Mouse (Mus musculus) myocyte (in vitro differentiated cells): ENCODE results near the gene Ubr7. TPM values are rescaled to one million over a fixed set of nuclear protein-coding genes. Genes with fewer than 3 reads are reported as not detected.

Source experiments
- H3K27me3 ChIP-seq: one replicate; pipeline ENCODE4 v1.6.1; 2011; ENCODE audit not compliant: control insufficient read depth, insufficient read depth, insufficient read length
- H3K36me3 ChIP-seq: one replicate; pipeline ENCODE4 v1.6.1; 2011; ENCODE audit not compliant: control insufficient read depth, insufficient read depth
- H3K4me2 ChIP-seq: one replicate; pipeline ENCODE4 v1.6.1; 2011; ENCODE audit warnings: low read depth, control low read depth
- H3K4me3 ChIP-seq: one replicate; pipeline ENCODE4 v1.5.1; 2011; ENCODE audit warnings: mild to moderate bottlenecking, control low read depth, moderate library complexity
- H3K79me2 ChIP-seq: one replicate; pipeline ENCODE4 v1.6.1; 2011; ENCODE audit not compliant: control insufficient read depth, insufficient read depth
- H3ac ChIP-seq: one replicate; pipeline ENCODE4 v1.6.1; 2011; ENCODE audit not compliant: control insufficient read depth, insufficient read length
- CEBPB ChIP-seq: IDR thresholded peaks from 2 replicates; pipeline ENCODE4 v1.6.1; 2011; ENCODE audit warnings: mild to moderate bottlenecking, moderate library complexity; ENCODE audit not compliant: poor library complexity, insufficient read depth, severe bottlenecking
- E2F4 ChIP-seq: IDR thresholded peaks from one replicate; pipeline ENCODE4 v1.6.1; 2011; ENCODE audit warnings: mild to moderate bottlenecking, control low read depth, moderate library complexity; ENCODE audit not compliant: insufficient read depth
- MAX ChIP-seq: IDR thresholded peaks from one replicate; pipeline ENCODE4 v1.6.1; 2011; ENCODE audit warnings: low read depth, mild to moderate bottlenecking, control low read depth
- MYOD1 ChIP-seq, 3 experiments: IDR thresholded peaks; one replicate each; pipeline ENCODE4 v1.6.1; 2011; ENCODE audit warnings: control low read depth in 2 of 3, low read depth in 2 of 3, mild to moderate bottlenecking in 2 of 3, moderate library complexity in 1 of 3; ENCODE audit not compliant: insufficient read length in 2 of 3, control insufficient read depth in 1 of 3
- MYOG ChIP-seq, 3 experiments: IDR thresholded peaks; one replicate each; pipeline ENCODE4 v1.6.1; 2011; ENCODE audit warnings: control low read depth in 2 of 3, low read depth in 2 of 3, mild to moderate bottlenecking in 2 of 3; ENCODE audit not compliant: insufficient read length in 2 of 3, control insufficient read depth in 1 of 3, insufficient read depth in 1 of 3
- POLR2A ChIP-seq: IDR thresholded peaks from one replicate; pipeline ENCODE4 v1.6.1; 2011; ENCODE audit warnings: low read depth, mild to moderate bottlenecking, control low read depth, moderate library complexity; ENCODE audit not compliant: insufficient read length
- POLR2AphosphoS2 ChIP-seq: IDR thresholded peaks from one replicate; pipeline ENCODE4 v1.6.1; 2011; ENCODE audit warnings: low read depth, control low read depth; ENCODE audit not compliant: insufficient read length
- REST ChIP-seq: IDR thresholded peaks from one replicate; pipeline ENCODE4 v1.6.1; 2011; ENCODE audit warnings: mild to moderate bottlenecking, control low read depth, moderate library complexity; ENCODE audit not compliant: insufficient read depth, insufficient read length
- SRF ChIP-seq: IDR thresholded peaks from one replicate; pipeline ENCODE4 v1.6.1; 2011; ENCODE audit warnings: low read depth; ENCODE audit not compliant: control insufficient read depth, insufficient read length
- TCF12 ChIP-seq: IDR thresholded peaks from one replicate; pipeline ENCODE4 v1.6.1; 2011; ENCODE audit warnings: mild to moderate bottlenecking, control low read depth; ENCODE audit not compliant: poor library complexity, insufficient read depth, severe bottlenecking
- TCF3 ChIP-seq: IDR thresholded peaks from one replicate; pipeline ENCODE4 v1.6.1; 2011; ENCODE audit warnings: low read depth, control low read depth; ENCODE audit not compliant: insufficient read length
- USF1 ChIP-seq: IDR thresholded peaks from one replicate; pipeline ENCODE4 v1.6.1; 2011; ENCODE audit warnings: low read depth, mild to moderate bottlenecking, control low read depth, moderate library complexity
- polyA plus RNA-seq: library from polyadenylated mRNA; unstranded; fragments of >200 nt; fragmentation: generic; extraction: Trizol; gene quantifications from one replicate; pipeline ENCODE4 v1.2.1, GENCODE M21; 2012; ENCODE audit warnings: missing spikeins

The Ubr7 gene
- polyA plus RNA-seq, 1 experiment, result 14.7 TPM

DNA sequence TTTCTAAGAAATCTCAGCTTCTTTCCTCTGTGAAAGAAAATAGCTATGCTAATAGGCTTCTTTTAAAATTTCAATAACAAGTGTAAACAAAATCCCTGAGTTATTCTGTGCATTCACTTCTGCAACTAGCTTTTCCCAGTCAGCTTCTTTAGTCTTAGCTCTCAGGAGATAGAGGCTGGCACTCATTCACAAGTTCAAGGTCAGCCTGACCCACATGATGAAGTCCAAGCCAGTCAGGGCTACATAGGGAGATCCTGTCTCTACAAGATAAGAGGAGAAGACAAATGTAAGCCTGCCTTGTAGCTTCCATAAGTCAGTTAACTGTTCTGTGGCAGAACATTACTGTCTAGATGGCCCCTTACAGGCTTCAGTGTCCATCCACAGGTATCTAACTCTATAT is 5.9 kb downstream of the Ubr7 start:
- TF ChIP-seq MYOD1 (IDR thresholded peaks at IDR 0.05; ENCODE audit: control insufficient read depth in 1 of 3, insufficient read length in 2 of 3, low read depth in 2 of 3) (no peak), TCF3 (no peak), POLR2A (no peak), E2F4 (no peak), USF1 (no peak), TCF12 (no peak), MYOG (IDR thresholded peaks at IDR 0.05; ENCODE audit: control insufficient read depth in 1 of 3, insufficient read depth in 1 of 3, insufficient read length in 2 of 3, low read depth in 2 of 3) (no peak), MAX (no peak), SRF (no peak), POLR2AphosphoS2 (no peak)
- H3K27me3 ChIP-seq, result no peaks in the 10 kb centered on the region
- H3K79me2 ChIP-seq, result peaks cover 17% of the 10 kb centered on the region
- no peak overlapping the region for H3K4me2 ChIP-seq
- H3K36me3 ChIP-seq, result peaks cover 12% of the 10 kb centered on the region
- H3K4me3 ChIP-seq, result no peak overlapping the region
- H3ac ChIP-seq, result no peak overlapping the region

DNA sequence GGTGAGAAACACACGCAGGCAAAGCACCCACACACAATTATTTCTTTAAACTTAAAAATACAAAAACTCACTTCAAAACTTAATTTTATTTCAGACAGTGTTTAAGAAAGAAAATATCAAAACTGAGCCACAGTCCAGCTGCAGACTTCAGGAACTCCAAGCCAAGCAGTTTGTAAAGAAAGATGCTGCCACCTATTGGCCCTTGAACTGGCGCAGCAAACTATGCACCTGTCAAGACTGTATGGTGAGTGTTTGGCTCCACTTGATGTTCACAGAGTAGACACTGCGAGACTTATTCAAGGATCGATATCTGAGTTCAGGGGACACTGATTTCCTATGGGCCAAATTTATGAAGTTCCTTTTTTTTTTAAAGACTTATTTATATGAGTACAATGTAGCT is 11.2 kb downstream of the Ubr7 start:
- no peak overlapping the region for H3ac ChIP-seq

DNA sequence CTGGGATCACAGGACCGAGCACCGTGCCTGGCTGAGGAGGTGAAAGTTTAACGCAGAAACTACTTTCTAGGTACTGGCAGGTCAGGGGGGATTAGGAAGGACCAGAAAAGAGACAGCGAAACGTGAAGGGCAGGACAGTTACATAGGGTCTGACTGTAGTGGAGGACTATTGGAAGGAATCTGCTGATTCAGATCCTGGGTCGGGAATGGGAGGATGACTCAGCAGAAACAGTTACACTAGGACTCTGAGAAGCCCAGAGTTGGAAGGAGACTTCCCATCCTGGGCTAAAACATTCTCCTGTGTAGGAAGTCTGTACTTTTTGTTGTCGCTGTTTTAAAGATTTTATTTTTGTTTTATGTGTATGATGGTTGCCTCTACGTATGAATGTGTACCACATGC is 13.8 kb downstream of the Ubr7 start:
- H3K27me3 ChIP-seq, result no peaks in the 10 kb centered on the region
- H3K36me3 ChIP-seq, result peaks cover 17% of the 10 kb centered on the region
- no peaks in the 10 kb centered on the region for H3K79me2 ChIP-seq
- no peak overlapping the region for H3K4me2 ChIP-seq
- no peak overlapping the region for H3K4me3 ChIP-seq
- H3ac ChIP-seq, result no peak overlapping the region
- no peak for TF ChIP-seq REST
- no peak for TF ChIP-seq POLR2A

More for the DNA sequence above, 11.2 kb downstream of the Ubr7 start:
- Histone ChIP-seq H3K4me3 (no peak overlapping the region), H3K36me3 (peaks cover 25% of the 10 kb centered on the region), H3K4me2 (no peak overlapping the region), H3K27me3 (no peaks in the 10 kb centered on the region), H3K79me2 (no peaks in the 10 kb centered on the region)
- no peak for TF ChIP-seq E2F4
- no peak for TF ChIP-seq TCF12
- TF ChIP-seq MAX, result no peak
- TF ChIP-seq MYOD1 (IDR thresholded peaks at IDR 0.05; ENCODE audit: control insufficient read depth in 1 of 3, insufficient read length in 2 of 3, low read depth in 2 of 3), result no peak
- TF ChIP-seq CEBPB, result no peak
- no peak for TF ChIP-seq REST
- TF ChIP-seq USF1, result no peak
- TF ChIP-seq TCF3, result no peak
- TF ChIP-seq POLR2A, result no peak
- TF ChIP-seq MYOG (IDR thresholded peaks at IDR 0.05; ENCODE audit: control insufficient read depth in 1 of 3, insufficient read depth in 1 of 3, insufficient read length in 2 of 3, low read depth in 2 of 3), result no peak
- TF ChIP-seq POLR2AphosphoS2, result no peak
- no peak for TF ChIP-seq SRF

- TF ChIP-seq USF1 (no peak), MAX (no peak), MYOD1 (IDR thresholded peaks at IDR 0.05; ENCODE audit: control insufficient read depth in 1 of 3, insufficient read length in 2 of 3, low read depth in 2 of 3) (no peak), TCF3 (no peak), REST (no peak), E2F4 (no peak), SRF (no peak)
- Histone ChIP-seq H3K4me3 (no peak overlapping the region), H3K27me3 (no peaks in the 10 kb centered on the region), H3K36me3 (peaks cover 14% of the 10 kb centered on the region), H3K79me2 (no peaks in the 10 kb centered on the region), H3ac (no peak overlapping the region), H3K4me2 (no peak overlapping the region)
Observed at GRCm38 (mm10) chr12:102772676-102773075, 14.9 kb downstream of the Ubr7 start.

DNA sequence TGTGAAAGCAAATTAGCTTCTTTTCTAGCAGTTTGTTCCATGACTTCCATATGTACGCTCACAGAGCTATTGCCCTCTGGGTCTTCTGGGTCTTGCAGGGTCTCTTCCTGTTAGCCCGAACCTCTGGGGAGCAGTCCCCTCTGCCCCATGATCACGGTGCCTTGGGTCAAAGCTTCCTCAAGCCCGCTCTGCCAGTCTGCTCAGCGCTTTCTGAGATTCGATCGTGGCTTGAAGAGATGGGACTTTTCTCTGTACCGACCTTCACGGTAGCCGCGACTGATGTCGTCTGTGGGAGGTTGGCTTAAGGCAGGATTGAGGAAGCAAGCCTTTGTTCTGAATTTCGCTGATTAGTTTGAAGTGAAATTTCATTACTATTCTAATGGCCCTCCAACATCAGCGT is 18.3 kb downstream of the Ubr7 start:
- Histone ChIP-seq H3K27me3 (no peaks in the 10 kb centered on the region), H3K4me3 (no peak overlapping the region), H3K4me2 (no peak overlapping the region), H3ac (no peak overlapping the region), H3K79me2 (no peaks in the 10 kb centered on the region), H3K36me3 (peaks cover 10% of the 10 kb centered on the region)
- TF ChIP-seq MAX (no peak), POLR2AphosphoS2 (no peak)

DNA sequence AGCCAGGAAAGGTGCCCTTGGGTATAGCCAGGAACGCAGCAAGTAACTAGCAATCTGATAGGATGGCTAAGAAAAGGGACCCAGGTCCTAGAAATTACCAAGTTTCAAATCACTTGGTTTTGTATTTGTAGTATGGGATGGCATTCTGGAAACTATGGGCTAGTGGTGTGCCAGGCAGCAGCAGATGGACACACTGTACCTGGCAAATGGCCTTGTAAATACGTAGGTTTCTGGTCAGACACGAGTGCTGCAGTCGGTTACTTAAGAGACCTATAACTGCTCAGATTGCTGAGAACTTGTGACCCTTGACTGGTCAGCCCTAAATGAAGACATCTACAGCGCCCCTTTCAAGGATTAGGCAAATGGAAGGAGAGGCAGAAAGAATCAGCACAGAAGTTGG is 20.4 kb downstream of the Ubr7 start:
- H3K79me2 ChIP-seq, result no peaks in the 10 kb centered on the region
- no peaks in the 10 kb centered on the region for H3K27me3 ChIP-seq
- no peak for TF ChIP-seq MYOD1 (IDR thresholded peaks at IDR 0.05; ENCODE audit: control insufficient read depth in 1 of 3, insufficient read length in 2 of 3, low read depth in 2 of 3)
- no peak for TF ChIP-seq POLR2A
- no peak overlapping the region for H3ac ChIP-seq
- no peak overlapping the region for H3K4me2 ChIP-seq
- H3K36me3 ChIP-seq, result peaks cover 10% of the 10 kb centered on the region
- no peak overlapping the region for H3K4me3 ChIP-seq
